ENCODE assay signal across 11 mouse cellular contexts in the genomic region with DNA sequence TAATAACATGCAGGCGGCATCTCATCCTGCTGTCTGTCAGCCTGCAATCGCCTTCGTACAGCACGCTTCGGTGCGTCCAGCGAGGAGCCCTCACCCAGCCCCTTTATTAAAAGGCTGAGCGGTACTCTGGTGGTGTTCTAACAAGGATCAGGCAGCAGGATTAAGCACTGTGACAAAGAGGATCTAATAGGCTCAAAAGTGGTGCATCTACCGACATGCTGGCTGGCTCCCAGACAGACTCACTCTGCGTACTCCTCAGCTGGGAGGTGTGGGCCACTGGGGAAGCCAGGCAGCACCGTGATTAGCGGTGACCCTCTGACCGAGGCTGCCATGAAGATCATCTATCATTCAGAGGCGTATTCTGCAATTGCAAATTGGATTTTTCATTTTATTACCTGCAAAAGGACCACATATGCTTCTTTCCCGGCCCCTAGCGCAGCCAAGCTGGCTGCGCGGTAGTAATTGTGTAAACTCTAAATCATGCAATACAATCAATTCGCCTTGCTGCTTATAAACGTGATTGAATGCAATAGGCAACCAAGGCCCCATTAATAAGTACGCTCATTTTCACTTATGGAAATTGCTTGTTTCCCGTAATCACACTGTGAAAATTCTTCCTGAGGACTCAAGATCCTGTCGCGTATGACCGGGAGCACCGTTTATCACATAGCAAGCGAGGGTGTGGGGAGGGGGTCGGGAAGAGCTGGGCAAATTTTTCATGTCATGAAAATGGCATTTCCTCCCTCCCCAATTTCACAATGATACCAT.
DNase-seq lines count a peak whose midpoint lies in the region; ATAC-seq lines count a peak whose summit lies in the region.
"Had no signal": no experiment of that assay in that cellular context is flagged by ENCODE, and none has a peak within 500 bp of the region (broad histone marks: within the 10 kb centered on the region; RNA-seq: fewer than 3 reads in every experiment).

No protein-coding gene starts in this region.

- no peak overlapping the region for H3K27ac ChIP-seq in limb, embryonic 11.5 days (replicated peaks; ENCODE audit: low read depth, low read length)
- no peak overlapping the region for H3K27ac ChIP-seq in limb, embryonic 10.5 days
- H3K27ac ChIP-seq in forebrain, embryonic 14.5 days (ENCODE audit: low read depth, low read length): peak overlapping the region; percentile 23; the same call in 1 of the 2 replicates
- no peak overlapping the region for H3K27ac ChIP-seq in midbrain, embryonic 11.5 days (ENCODE audit: low read depth, low read length)

- H3K4me1 ChIP-seq in limb, embryonic 11.5 days (ENCODE audit: control insufficient read depth, insufficient read depth, low read length): no peaks in the 10 kb centered on the region
- H3K4me1 ChIP-seq in limb, embryonic 10.5 days: peaks cover 9% of the 10 kb centered on the region
- peaks cover 22% of the 10 kb centered on the region for H3K4me1 ChIP-seq in forebrain, embryonic 14.5 days (ENCODE audit: control insufficient read depth, insufficient read depth, low read length)
- peaks cover 9% of the 10 kb centered on the region; the same call in 1 of the 2 replicates for H3K4me1 ChIP-seq in midbrain, embryonic 11.5 days (ENCODE audit: control insufficient read depth, insufficient read depth, low read length)

- WGBS in limb, embryonic 11.5 days: 63% methylated on average over 28 of the region's 28 CpGs
- WGBS in limb, embryonic 10.5 days: 69% methylated on average over 28 of the region's 28 CpGs
- WGBS in forebrain, embryonic 14.5 days: 33% methylated on average over 28 of the region's 28 CpGs
- WGBS in midbrain, embryonic 11.5 days: 51% methylated on average over 28 of the region's 28 CpGs

- peak; percentile 26 for DNase-seq in limb, embryonic 11.5 days (ENCODE audit: low spot score)
- no peak for DNase-seq in limb, embryonic 10.5 days (ENCODE audit: low spot score)
- peak; percentile 73 for DNase-seq in forebrain, embryonic 14.5 days (ENCODE audit: low spot score)
- peak; percentile 89 for DNase-seq in midbrain, embryonic 11.5 days (ENCODE audit: low spot score, missing footprints)
- peak; percentile 64 for DNase-seq in retina, postnatal 7 days (ENCODE audit: low read depth, low spot score)
- DNase-seq in thymus, postnatal 10 days (ENCODE audit: low spot score in 2 of 2): no peak
- no peak for DNase-seq in left cerebral cortex, postnatal 36 days (ENCODE audit: low spot score in 2 of 2)
- DNase-seq: adrenal gland, postnatal 10 days; cerebellum, adult 9-11 months; lung, embryonic 14.5 days had no signal

- intact Hi-C loops in left cerebral cortex, postnatal 36 days (cut with DNase I): no loop called here

- H3K27me3 ChIP-seq in limb, embryonic 11.5 days (ENCODE audit: control insufficient read depth, insufficient read depth, low read length): no peaks in the 10 kb centered on the region
- 0 out of 2 replicates have a peak, but pooled peaks cover 4% of the 10 kb centered on the region for H3K27me3 ChIP-seq in limb, embryonic 10.5 days (ENCODE audit: low read depth, poor library complexity, severe bottlenecking)
- no peaks in the 10 kb centered on the region for H3K27me3 ChIP-seq in forebrain, embryonic 14.5 days (replicated peaks; ENCODE audit: control insufficient read depth, insufficient read depth, low read length)
- H3K27me3 ChIP-seq in midbrain, embryonic 11.5 days (ENCODE audit: control insufficient read depth, insufficient read depth, low read length): peaks cover 31% of the 10 kb centered on the region

- no peak for ATAC-seq in limb, embryonic 11.5 days (ENCODE audit: insufficient number of reproducible peaks, low FRiP score, low TSS enrichment, low read depth)
- ATAC-seq in forebrain, embryonic 14.5 days: peak; percentile 74
- ATAC-seq in midbrain, embryonic 11.5 days (ENCODE audit: low FRiP score): peak; percentile 88

- no peaks in the 10 kb centered on the region for H3K9me3 ChIP-seq in limb, embryonic 11.5 days (ENCODE audit: control insufficient read depth, low read length)
- H3K9me3 ChIP-seq in limb, embryonic 10.5 days (replicated peaks): no peaks in the 10 kb centered on the region
- H3K9me3 ChIP-seq in forebrain, embryonic 14.5 days (replicated peaks; ENCODE audit: control insufficient read depth, low read length): no peaks in the 10 kb centered on the region
- H3K9me3 ChIP-seq in midbrain, embryonic 11.5 days (ENCODE audit: control insufficient read depth, low read length): no peaks in the 10 kb centered on the region
- H3K9me3 ChIP-seq: G1E had no signal

- H3K36me3 ChIP-seq in limb, embryonic 11.5 days (ENCODE audit: control insufficient read depth, insufficient read depth, low read length): no peaks in the 10 kb centered on the region
- no peaks in the 10 kb centered on the region for H3K36me3 ChIP-seq in limb, embryonic 10.5 days
- no peaks in the 10 kb centered on the region for H3K36me3 ChIP-seq in forebrain, embryonic 14.5 days (ENCODE audit: control insufficient read depth, insufficient read depth, low read length)
- H3K36me3 ChIP-seq in midbrain, embryonic 11.5 days (ENCODE audit: control insufficient read depth, insufficient read depth, low read length): no peaks in the 10 kb centered on the region
- H3K36me3 ChIP-seq: G1E had no signal

- no peak overlapping the region for H3K4me3 ChIP-seq in limb, embryonic 11.5 days (ENCODE audit: low read depth, low read length)
- no peak overlapping the region for H3K4me3 ChIP-seq in limb, embryonic 10.5 days
- H3K4me3 ChIP-seq in forebrain, embryonic 14.5 days (ENCODE audit: low read depth, low read length): peak overlapping the region; percentile 17
- no peak overlapping the region for H3K4me3 ChIP-seq in midbrain, embryonic 11.5 days (ENCODE audit: low read depth, low read length)

- H3K9ac ChIP-seq in limb, embryonic 11.5 days (ENCODE audit: low read length): no peak overlapping the region
- H3K9ac ChIP-seq in forebrain, embryonic 14.5 days (ENCODE audit: low read length): peak overlapping the region; percentile 44; the same call in 1 of the 2 replicates
- no peak overlapping the region for H3K9ac ChIP-seq in midbrain, embryonic 11.5 days (ENCODE audit: low read length)
- H3K9ac ChIP-seq: lung, embryonic 14.5 days had no signal

- no peak overlapping the region for H3K4me2 ChIP-seq in limb, embryonic 11.5 days (ENCODE audit: low read depth, severe bottlenecking)
- peak overlapping the region; percentile 43 for H3K4me2 ChIP-seq in forebrain, embryonic 14.5 days (ENCODE audit: low read length)
- peak overlapping the region; percentile 29 for H3K4me2 ChIP-seq in midbrain, embryonic 11.5 days
- H3K4me2 ChIP-seq: lung, embryonic 14.5 days had no signal

Comparison
In these comparisons a context has a peak if more than half of its experiments do, and no peak if none do; other contexts are left out.
1. DNase-seq: peak in limb, embryonic 11.5 days (single experiment), forebrain, embryonic 14.5 days (single experiment), midbrain, embryonic 11.5 days (single experiment) and retina, postnatal 7 days (single experiment); none in limb, embryonic 10.5 days (single experiment), thymus, postnatal 10 days (0 of 2) and left cerebral cortex, postnatal 36 days (0 of 2).